In the genomic region with DNA sequence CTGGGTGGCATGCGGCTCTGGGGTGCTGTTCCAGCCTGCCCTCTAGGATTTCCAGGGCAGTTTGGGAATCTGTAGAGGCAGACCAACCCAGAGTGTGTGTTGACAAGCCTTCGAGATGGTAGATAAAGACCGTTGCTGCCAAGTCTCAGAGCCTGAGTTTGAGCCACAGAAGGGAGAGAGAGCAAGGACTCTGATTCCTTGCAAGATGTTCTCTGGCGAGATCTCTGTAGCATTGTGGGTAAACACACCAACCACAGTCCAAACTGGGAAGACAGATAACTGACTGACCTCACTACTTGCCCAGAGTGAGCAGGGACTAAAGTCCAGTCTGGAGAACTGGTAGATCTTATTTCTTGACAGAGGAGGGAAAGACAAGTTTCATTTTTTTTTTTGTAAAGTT, we compare ENCODE assay signal across 19 mouse cellular contexts. TPM values are rescaled to one million over a fixed set of nuclear protein-coding genes. Genes with fewer than 3 reads are reported as not detected.
DNase-seq lines count a peak whose midpoint lies in the region; ATAC-seq lines count a peak whose summit lies in the region.
"Had no signal": no experiment of that assay in that cellular context is flagged by ENCODE, and none has a peak within 500 bp of the region (broad histone marks: within the 10 kb centered on the region; RNA-seq: fewer than 3 reads in every experiment).

No protein-coding gene starts in this region.

- DNase-seq in 416B (ENCODE audit: low read depth) (peak; percentile 57), adipocyte (ENCODE audit: low spot score) (peak; percentile 19)
- no peak for DNase-seq in limb, embryonic 10.5 days (ENCODE audit: low spot score)
- DNase-seq in thymus, postnatal 0 days (ENCODE audit: low spot score) = no peak
- no peak for DNase-seq in gastrocnemius, postnatal 4 days (ENCODE audit: low spot score in 2 of 2)
- DNase-seq in testis, postnatal 14 days (ENCODE audit: low spot score) = no peak
- DNase-seq: adrenal gland, postnatal 36 days; cerebellum, postnatal 10 days; gastrocnemius, adult 2 months; kidney, adult 9 months; left cerebral cortex, postnatal 4 days; lung, adult 18-20 months had no signal

- H3K4me3 ChIP-seq in hindbrain, embryonic 12.5 days = no peak overlapping the region
- no peak overlapping the region for H3K4me3 ChIP-seq in hindbrain, embryonic 16.5 days (ENCODE audit: low read length)
- no peak overlapping the region for H3K4me3 ChIP-seq in limb, embryonic 10.5 days
- H3K4me3 ChIP-seq: gastrocnemius, adult 2 months had no signal

- no peak for ATAC-seq in hindbrain, embryonic 12.5 days (ENCODE audit: low FRiP score)
- no peak for ATAC-seq in hindbrain, embryonic 16.5 days
- ATAC-seq: activated CD4-positive, CD25-positive, alpha-beta regulatory T cell, adult 4 months; forebrain, embryonic 14.5 days had no signal

- peaks cover 13% of the 10 kb centered on the region for H3K4me1 ChIP-seq in hindbrain, embryonic 12.5 days
- no peaks in the 10 kb centered on the region; the same call in 1 of the 2 replicates for H3K4me1 ChIP-seq in hindbrain, embryonic 16.5 days (ENCODE audit: control insufficient read depth, insufficient read depth, low read depth, low read length)
- H3K4me1 ChIP-seq in limb, embryonic 10.5 days = peaks cover 87% of the 10 kb centered on the region

- no peak overlapping the region for H3K4me2 ChIP-seq in hindbrain, embryonic 12.5 days (replicated peaks)
- no peak overlapping the region for H3K4me2 ChIP-seq in hindbrain, embryonic 16.5 days (ENCODE audit: low read length)

- H3K27me3 ChIP-seq in hindbrain, embryonic 12.5 days = no peaks in the 10 kb centered on the region
- no peaks in the 10 kb centered on the region for H3K27me3 ChIP-seq in hindbrain, embryonic 16.5 days (replicated peaks; ENCODE audit: control insufficient read depth, insufficient read depth, low read length)
- H3K27me3 ChIP-seq in limb, embryonic 10.5 days (ENCODE audit: low read depth, poor library complexity, severe bottlenecking) = no peaks in the 10 kb centered on the region
- H3K27me3 ChIP-seq: CH12.LX had no signal

- no peak overlapping the region for H3K9ac ChIP-seq in hindbrain, embryonic 12.5 days
- H3K9ac ChIP-seq in hindbrain, embryonic 16.5 days (ENCODE audit: low read depth, low read length) = no peak overlapping the region

- H3K36me3 ChIP-seq in hindbrain, embryonic 12.5 days = 0 out of 2 replicates have a peak, but pooled peaks cover 6% of the 10 kb centered on the region
- H3K36me3 ChIP-seq in hindbrain, embryonic 16.5 days (ENCODE audit: control insufficient read depth, insufficient read depth, low read length) = peaks cover 6% of the 10 kb centered on the region; the same call in 1 of the 2 replicates
- H3K36me3 ChIP-seq in limb, embryonic 10.5 days = 0 out of 2 replicates have a peak, but pooled peaks cover 7% of the 10 kb centered on the region

- WGBS in hindbrain, embryonic 12.5 days = 74% methylated on average over 4 of the region's 4 CpGs
- WGBS in hindbrain, embryonic 16.5 days = 91% methylated on average over 4 of the region's 4 CpGs
- WGBS in limb, embryonic 10.5 days = 85% methylated on average over 4 of the region's 4 CpGs

- no peaks in the 10 kb centered on the region for H3K9me3 ChIP-seq in hindbrain, embryonic 12.5 days (replicated peaks)
- H3K9me3 ChIP-seq in hindbrain, embryonic 16.5 days (ENCODE audit: control insufficient read depth, low read length) = no peaks in the 10 kb centered on the region
- H3K9me3 ChIP-seq in limb, embryonic 10.5 days (replicated peaks) = no peaks in the 10 kb centered on the region

- peak overlapping the region; percentile 23; the same call in 1 of the 2 replicates for H3K27ac ChIP-seq in hindbrain, embryonic 12.5 days
- H3K27ac ChIP-seq in hindbrain, embryonic 16.5 days (ENCODE audit: low read depth, low read length) = no peak overlapping the region
- peak overlapping the region; percentile 96 for H3K27ac ChIP-seq in limb, embryonic 10.5 days
- H3K27ac ChIP-seq: gastrocnemius, adult 2 months; stomach, postnatal 0 days had no signal

RNA-seq across cellular contexts. Expression of a gene that starts 34.1 kb away (rescaled TPM):
- polyA plus RNA-seq in hindbrain, embryonic 12.5 days (2016; fragmentation: Nextera tagmentation; extraction: Ambion mirVana) = not detected in 2 replicates
- 0.25 TPM in 1 of 2 replicates, not detected in the other for polyA plus RNA-seq in hindbrain, embryonic 16.5 days (2015; fragmentation: Nextera tagmentation; extraction: Ambion mirVana)
- polyA plus RNA-seq in limb, embryonic 10.5 days (2016; fragmentation: Nextera tagmentation; extraction: Ambion mirVana) = not detected in 2 replicates
- polyA plus RNA-seq in thymus, postnatal 0 days (2015; fragmentation: Nextera tagmentation; extraction: Ambion mirVana) = 0.13 and 0.40 TPM in 2 replicates
- total RNA-seq in gastrocnemius, postnatal 4 days (2021) = under 1 TPM in 1 of 2 experiments, not detected in 1; 0.29 TPM
- total RNA-seq: adrenal gland, postnatal 36 days; CH12.LX; gastrocnemius, adult 2 months; left cerebral cortex, postnatal 4 days had no signal
- polyA plus RNA-seq: activated CD4-positive, CD25-positive, alpha-beta regulatory T cell, adult 4 months; heart, embryonic 16.5 days; stomach, postnatal 0 days had no signal

RNA-seq across cellular contexts. Expression of a gene that starts 44.6 kb away (rescaled TPM):
- 35.4 and 36.6 TPM in 2 replicates for polyA plus RNA-seq in hindbrain, embryonic 12.5 days (2016; fragmentation: Nextera tagmentation; extraction: Ambion mirVana)
- polyA plus RNA-seq in hindbrain, embryonic 16.5 days (2015; fragmentation: Nextera tagmentation; extraction: Ambion mirVana) = 36.2 and 37.1 TPM in 2 replicates
- polyA plus RNA-seq in limb, embryonic 10.5 days (2016; fragmentation: Nextera tagmentation; extraction: Ambion mirVana) = 31.4 and 39.9 TPM in 2 replicates
- polyA plus RNA-seq in thymus, postnatal 0 days (2015; fragmentation: Nextera tagmentation; extraction: Ambion mirVana) = 27.7 and 29.6 TPM in 2 replicates
- 10 to 100 TPM; 18.8 to 21.0 TPM for total RNA-seq in gastrocnemius, postnatal 4 days (2021)

Comparison
In these comparisons a context has a peak if more than half of its experiments do, and no peak if none do; other contexts are left out.
1. DNase-seq: peak in 416B (single experiment) and adipocyte (single experiment); none in limb, embryonic 10.5 days (single experiment), thymus, postnatal 0 days (single experiment), gastrocnemius, postnatal 4 days (0 of 2) and testis, postnatal 14 days (single experiment).